Mouse (Mus musculus) hindbrain, embryonic 15.5 days (tissue): ENCODE results near the gene Cldn11. TPM values are rescaled to one million over a fixed set of nuclear protein-coding genes. Genes with fewer than 3 reads are reported as not detected.

Experiments
- ATAC-seq: fragments of 200-750 bp; cut with Nextera tagmentation; 2 replicates; pipeline ENCODE4 v1.8.0; 2017; ENCODE audit warnings: low read depth, moderate number of reproducible peaks, moderate TSS enrichment; ENCODE audit not compliant: low FRiP score
- H3K27ac ChIP-seq: fragments of 300-500 bp; sonication (generic); replicated peaks from 2 replicates; pipeline ENCODE4 v1.5.1; 2015; ENCODE audit warnings: mild to moderate bottlenecking, inconsistent platforms
- H3K27me3 ChIP-seq: fragments of 300-500 bp; sonication (generic); 2 replicates; pipeline ENCODE4 v1.6.1; 2015; ENCODE audit warnings: control low read depth, inconsistent platforms
- H3K36me3 ChIP-seq: fragments of 300-500 bp; sonication (generic); 2 replicates; pipeline ENCODE4 v1.6.1; 2015; ENCODE audit warnings: control low read depth, inconsistent platforms
- H3K4me1 ChIP-seq: fragments of 300-500 bp; sonication (generic); replicated peaks from 2 replicates; pipeline ENCODE4 v1.6.1; 2015; ENCODE audit warnings: control low read depth, inconsistent platforms
- H3K4me2 ChIP-seq: fragments of 300-500 bp; sonication (generic); 2 replicates; pipeline ENCODE4 v1.6.1; 2015; ENCODE audit warnings: moderate library complexity, mild to moderate bottlenecking, inconsistent platforms
- H3K4me3 ChIP-seq: fragments of 300-500 bp; sonication (generic); 2 replicates; pipeline ENCODE4 v1.5.1; 2015; ENCODE audit warnings: mild to moderate bottlenecking, inconsistent platforms
- H3K9ac ChIP-seq: fragments of 300-500 bp; sonication (generic); 2 replicates; pipeline ENCODE4 v1.6.1; 2015; ENCODE audit warnings: inconsistent platforms
- H3K9me3 ChIP-seq: fragments of 300-500 bp; sonication (generic); 2 replicates; pipeline ENCODE4 v1.6.1; 2016; ENCODE audit warnings: control low read depth, inconsistent platforms
- WGBS: fragments of 180-500 bp; shearing (Covaris S2); methylation state at CpG from one replicate; pipeline ENCODE4 v1.1.7; 2015; 5-methylcytosine and 5-hydroxymethylcytosine counted together
- polyA plus RNA-seq: library from polyadenylated mRNA; unstranded; fragments of >200 nt; fragmentation: Nextera tagmentation; extraction: Ambion mirVana; gene quantifications from 2 replicates; pipeline ENCODE4 v1.2.1, GENCODE M21; 2015

Gene Cldn11
- polyA plus RNA-seq, 1 experiment from 2014 or later: 55.6 TPM

GRCm38 (mm10) chr3:31212205-31213038 is 62.7 kb downstream of the Cldn11 start:
- H3K4me1 ChIP-seq: no peaks in the 10 kb centered on the region
- peaks cover 5% of the 10 kb centered on the region; the same call in 1 of the 2 replicates for H3K36me3 ChIP-seq
- H3K9ac ChIP-seq: no peak overlapping the region
- no peaks in the 10 kb centered on the region for H3K27me3 ChIP-seq
- H3K4me2 ChIP-seq: no peak overlapping the region
- H3K27ac ChIP-seq: no peak overlapping the region; the same call in 1 of the 2 replicates
- ATAC-seq: no peak
- H3K9me3 ChIP-seq: no peaks in the 10 kb centered on the region
- H3K4me3 ChIP-seq: no peak overlapping the region
- 44% methylated on average over 9 of the region's 9 CpGs for WGBS

GRCm38 (mm10) chr3:31213802-31214201 is 64.1 kb downstream of the Cldn11 start:
- no peaks in the 10 kb centered on the region for H3K4me1 ChIP-seq
- no peak overlapping the region for H3K9ac ChIP-seq
- H3K4me3 ChIP-seq: no peak overlapping the region
- peak overlapping the region; percentile 14 for H3K27ac ChIP-seq
- no peak overlapping the region for H3K4me2 ChIP-seq
- 14% methylated on average over 3 of the region's 3 CpGs for WGBS
- ATAC-seq: peak; percentile 40; the same call in 1 of the 2 replicates
- no peaks in the 10 kb centered on the region for H3K9me3 ChIP-seq
- no peaks in the 10 kb centered on the region for H3K36me3 ChIP-seq
- H3K27me3 ChIP-seq: no peaks in the 10 kb centered on the region

Other genes starting within 250 kb of the Cldn11 start
- 7.7 and 8.1 TPM in 2 replicates for gene Phc3, start 180.5 kb upstream of the Cldn11 start, polyA plus RNA-seq
- 26.2 and 28.6 TPM in 2 replicates for gene Prkci, start 154.2 kb upstream of the Cldn11 start, polyA plus RNA-seq
- gene Skil, start 54.9 kb upstream of the Cldn11 start, polyA plus RNA-seq: 23.3 and 23.9 TPM in 2 replicates
- 6.8 and 7.2 TPM in 2 replicates for gene Slc7a14, start 160.5 kb downstream of the Cldn11 start, polyA plus RNA-seq